Mouse (Mus musculus): ENCODE measurements at regions not wholly inside any gene's neighbourhood (a gene's known extent, or its start where the extent isn't known, plus 50 kb on each side); places are given as distances from the start of the nearest gene placed in this dataset.

- TF ChIP-seq EP300 (optimal IDR thresholded peaks at IDR 0.05) (no peak), CTCF (IDR thresholded peaks at IDR 0.05; ENCODE audit: low read depth) (no peak)
Observed at GRCm38 (mm10) chr2:78530535-78530934, 337.4 kb upstream of the Ube2e3 start.
